Mouse (Mus musculus) intestine, embryonic 16.5 days (tissue): Measurements from ENCODE around the gene Lypd8. TPM values are rescaled to one million over a fixed set of nuclear protein-coding genes. Genes with fewer than 3 reads are reported as not detected.

Experiments
- ATAC-seq: fragments of 200-750 bp; cut with Nextera tagmentation; 2 replicates; pipeline ENCODE4 v1.8.0; 2017; ENCODE audit warnings: moderate TSS enrichment, moderate library complexity
- H3K27ac ChIP-seq: fragments of 300-500 bp; sonication (generic); 2 replicates; pipeline ENCODE4 v1.5.1; 2014; ENCODE audit warnings: mild to moderate bottlenecking, low read length
- H3K27me3 ChIP-seq: fragments of 300-500 bp; sonication (generic); replicated peaks from 2 replicates; pipeline ENCODE4 v1.6.1; 2014; ENCODE audit warnings: low read length, control low read depth, mixed read lengths; ENCODE audit not compliant: control insufficient read depth, insufficient read depth
- H3K36me3 ChIP-seq: fragments of 300-500 bp; sonication (generic); 2 replicates; pipeline ENCODE4 v1.6.1; 2014; ENCODE audit warnings: low read length, control low read depth; ENCODE audit not compliant: control insufficient read depth, insufficient read depth
- H3K4me1 ChIP-seq: fragments of 300-500 bp; sonication (generic); 2 replicates; pipeline ENCODE4 v1.6.1; 2014; ENCODE audit warnings: low read length, control low read depth, mixed read lengths; ENCODE audit not compliant: control insufficient read depth, insufficient read depth
- H3K4me2 ChIP-seq: fragments of 300-500 bp; sonication (generic); 2 replicates; pipeline ENCODE4 v1.6.1; 2014; ENCODE audit warnings: low read depth, low read length, control low read depth
- H3K4me3 ChIP-seq: fragments of 300-500 bp; sonication (generic); 2 replicates; pipeline ENCODE4 v1.5.1; 2014; ENCODE audit warnings: mild to moderate bottlenecking, low read length
- H3K9ac ChIP-seq: fragments of 300-500 bp; sonication (generic); 2 replicates; pipeline ENCODE4 v1.6.1; 2014; ENCODE audit warnings: low read depth, low read length
- H3K9me3 ChIP-seq: fragments of 300-500 bp; sonication (generic); 2 replicates; pipeline ENCODE4 v1.6.1; 2016; ENCODE audit warnings: low read length, control low read depth; ENCODE audit not compliant: control insufficient read depth
- WGBS: fragments of 180-500 bp; shearing (Covaris S2); extraction: QIAGEN DNeasy Blood & Tissue Kit; methylation state at CpG from one replicate; pipeline ENCODE4 v1.1.7; 2014; 5-methylcytosine and 5-hydroxymethylcytosine counted together
- polyA plus RNA-seq: library from polyadenylated mRNA; unstranded; fragments of >200 nt; fragmentation: Nextera tagmentation; extraction: Ambion mirVana; gene quantifications from 2 replicates; pipeline ENCODE4 v1.2.1, GENCODE M21; 2015

Gene Lypd8
- polyA plus RNA-seq, 1 experiment from 2014 or later: 1,405 TPM

- ATAC-seq: no peak
- Histone ChIP-seq H3K27me3 (no peaks in the 10 kb centered on the region), H3K9ac (no peak overlapping the region), H3K27ac (no peak overlapping the region), H3K4me3 (no peak overlapping the region), H3K4me1 (no peaks in the 10 kb centered on the region), H3K4me2 (no peak overlapping the region), H3K36me3 (no peaks in the 10 kb centered on the region), H3K9me3 (no peaks in the 10 kb centered on the region)
- WGBS: 19% methylated on average over 5 of the region's 5 CpGs
These were observed 59.0 kb downstream of the Lypd8 start for GRCm38 (mm10) chr11:58437866-58438265.

Other genes starting within 250 kb of the Lypd8 start
- 11.7 and 11.8 TPM in 2 replicates for gene Gemin5, start 210.5 kb upstream of the Lypd8 start, polyA plus RNA-seq
- 114 and 125 TPM in 2 replicates for gene Mrpl22, start 207.4 kb upstream of the Lypd8 start, polyA plus RNA-seq
- 4.5 and 4.6 TPM in 2 replicates for gene Igtp, start 179.5 kb upstream of the Lypd8 start, polyA plus RNA-seq
- 3.6 and 4.3 TPM in 2 replicates for gene Irgm2, start 179.4 kb upstream of the Lypd8 start, polyA plus RNA-seq
- not detected in 2 replicates for gene 4930438A08Rik, start 104.2 kb upstream of the Lypd8 start, polyA plus RNA-seq
- 20.7 and 22.0 TPM in 2 replicates for gene Zfp692, start 72.0 kb upstream of the Lypd8 start, polyA plus RNA-seq
- 35.4 and 35.5 TPM in 2 replicates for gene Zfp672, start 48.7 kb upstream of the Lypd8 start, polyA plus RNA-seq
- 28.3 TPM in 2 replicates for gene Sh3bp5l, start 48.3 kb upstream of the Lypd8 start, polyA plus RNA-seq
- 0.15 and 0.20 TPM in 2 replicates for gene 1810065E05Rik, start 42.1 kb downstream of the Lypd8 start, polyA plus RNA-seq
- gene Gm12253, start 53.5 kb downstream of the Lypd8 start, polyA plus RNA-seq: not detected in 2 replicates
- not detected in 2 replicates for gene Lypd9, start 73.9 kb downstream of the Lypd8 start, polyA plus RNA-seq
- not detected in 2 replicates for gene Olfr30, start 83.2 kb downstream of the Lypd8 start, polyA plus RNA-seq
- gene Olfr332, start 113.5 kb downstream of the Lypd8 start, polyA plus RNA-seq: not detected in 2 replicates
- gene Olfr331, start 123.5 kb downstream of the Lypd8 start, polyA plus RNA-seq: not detected in 2 replicates
- gene Olfr330, start 155.8 kb downstream of the Lypd8 start, polyA plus RNA-seq: not detected in 2 replicates
- not detected in 2 replicates for gene Olfr329-ps, start 167.4 kb downstream of the Lypd8 start, polyA plus RNA-seq
- gene Olfr328, start 176.6 kb downstream of the Lypd8 start, polyA plus RNA-seq: 0.06 TPM in 1 of 2 replicates, not detected in the other
- gene Olfr224, start 191.5 kb downstream of the Lypd8 start, polyA plus RNA-seq: not detected in 2 replicates
- gene Olfr325, start 198.7 kb downstream of the Lypd8 start, polyA plus RNA-seq: not detected in 2 replicates
- not detected in 2 replicates for gene Olfr324, start 216.1 kb downstream of the Lypd8 start, polyA plus RNA-seq
- gene 2210407C18Rik, start 237.0 kb downstream of the Lypd8 start, polyA plus RNA-seq: 0.51 TPM in 1 of 2 replicates, not detected in the other